Mouse (Mus musculus): ENCODE measurements around the gene Fgf8. TPM values are rescaled to one million over a fixed set of nuclear protein-coding genes. Genes with fewer than 3 reads are reported as not detected.

The Fgf8 gene
- not detected for polyA plus RNA-seq (2017; shearing (Covaris generic))

GRCm38 (mm10) chr19:45742218-45742983, at the start of gene Fgf8:
Gene Fgf8, minus strand, starts transcription at chr19:45742915.

GRCm38 (mm10) chr19:45783181-45783932, 40.6 kb upstream of the Fgf8 start, which contains the start of gene Mgea5:
Gene Mgea5, minus strand, starts transcription at chr19:45783837.

GRCm38 (mm10) chr19:45749243-45750043, 6.7 kb upstream of the Fgf8 start, which contains the start of gene Npm3:
Gene Npm3, minus strand, starts transcription at chr19:45749591.

Other genes starting within 250 kb of the Fgf8 start
- 10 to 100 TPM; 10.2 to 10.8 TPM for gene Poll, start 182.4 kb downstream of the Fgf8 start, polyA plus RNA-seq (2017; shearing (Covaris generic))
- 10 to 100 TPM; 41.9 to 48.9 TPM for gene Gm17018, start 182.3 kb downstream of the Fgf8 start, polyA plus RNA-seq (2017; shearing (Covaris generic))
- gene Fbxw4, start 82.6 kb downstream of the Fgf8 start, polyA plus RNA-seq (2017; shearing (Covaris generic)): 10 to 100 TPM; 22.4 to 22.6 TPM
- 10 to 100 TPM; 39.7 to 65.6 TPM for gene Npm3, start 6.7 kb upstream of the Fgf8 start, polyA plus RNA-seq (2017; shearing (Covaris generic))
- 100 to 1,000 TPM; 142 to 186 TPM for gene Mgea5, start 40.9 kb upstream of the Fgf8 start, polyA plus RNA-seq (2017; shearing (Covaris generic))
- 10 to 100 TPM in 1 of 2 experiments, 1 to 10 TPM in 1; 8.6 to 14.1 TPM for gene Kcnip2, start 73.1 kb upstream of the Fgf8 start, polyA plus RNA-seq (2017; shearing (Covaris generic))

All from activated CD4-positive, CD25-positive, alpha-beta regulatory T cell (primary cell).